Mouse (Mus musculus) embryo, embryonic 9.5 days (tissue): ENCODE results near the gene Cdc42se2.

Experiments used
- DNase-seq: peaks from one replicate; pipeline ENCODE4 v3.0.0-alpha.2; 2017; ENCODE audit errors: extremely low spot score

The Cdc42se2 gene

GRCm38 (mm10) chr11:54755148-54755664 is 32.3 kb downstream of the Cdc42se2 start:
- no peak for DNase-seq

GRCm38 (mm10) chr11:54754301-54755147 is 33.0 kb downstream of the Cdc42se2 start:
- peak; percentile 41 for DNase-seq

- DNase-seq = no peak
Observed at GRCm38 (mm10) chr11:54751502-54751901, 36.0 kb downstream of the Cdc42se2 start.

GRCm38 (mm10) chr11:54748891-54749290 is 38.6 kb downstream of the Cdc42se2 start:
- DNase-seq = no peak

- no peak for DNase-seq
Observed at GRCm38 (mm10) chr11:54744231-54744630, 43.2 kb downstream of the Cdc42se2 start.

GRCm38 (mm10) chr11:54741330-54741729 is 46.1 kb downstream of the Cdc42se2 start:
- DNase-seq = no peak

GRCm38 (mm10) chr11:54739012-54739750 is 48.3 kb downstream of the Cdc42se2 start:
- DNase-seq = no peak

GRCm38 (mm10) chr11:54736903-54737302 is 50.6 kb downstream of the Cdc42se2 start:
- DNase-seq = no peak

GRCm38 (mm10) chr11:54735114-54735513 is 52.4 kb downstream of the Cdc42se2 start:
- no peak for DNase-seq

- DNase-seq = no peak
Observed at GRCm38 (mm10) chr11:54733546-54733945, 53.9 kb downstream of the Cdc42se2 start.

- no peak for DNase-seq
Observed at GRCm38 (mm10) chr11:54731367-54731766, 56.1 kb downstream of the Cdc42se2 start.

GRCm38 (mm10) chr11:54730931-54731330 is 56.5 kb downstream of the Cdc42se2 start:
- no peak for DNase-seq

- no peak for DNase-seq
Observed at GRCm38 (mm10) chr11:54729311-54729710, 58.2 kb downstream of the Cdc42se2 start.

- DNase-seq = no peak
Observed at GRCm38 (mm10) chr11:54728371-54728770, 59.1 kb downstream of the Cdc42se2 start.

- no peak for DNase-seq
Observed at GRCm38 (mm10) chr11:54727327-54727901, 60.1 kb downstream of the Cdc42se2 start.

GRCm38 (mm10) chr11:54726571-54727062 is 60.9 kb downstream of the Cdc42se2 start:
- DNase-seq = no peak

GRCm38 (mm10) chr11:54724353-54725034 is 63.0 kb downstream of the Cdc42se2 start:
- no peak for DNase-seq

GRCm38 (mm10) chr11:54722057-54722456 is 65.4 kb downstream of the Cdc42se2 start:
- no peak for DNase-seq

- no peak for DNase-seq
Observed at GRCm38 (mm10) chr11:54718601-54719000, 68.9 kb downstream of the Cdc42se2 start.

- no peak for DNase-seq
Observed at GRCm38 (mm10) chr11:54717893-54718292, 69.6 kb downstream of the Cdc42se2 start.

GRCm38 (mm10) chr11:54712849-54713248 is 74.6 kb downstream of the Cdc42se2 start:
- DNase-seq = no peak
